Mouse (Mus musculus): ENCODE measurements around the gene Ror1. TPM values are rescaled to one million over a fixed set of nuclear protein-coding genes. Genes with fewer than 3 reads are reported as not detected.

Ror1 gene
- polyA plus RNA-seq, 1 experiment from 2014 or later: 1.6 TPM

GRCm38 (mm10) chr4:100120547-100120946, 25.0 kb downstream of the Ror1 start:
- WGBS: 81% methylated on average over 5 of the region's 5 CpGs
- H3K27ac ChIP-seq (replicated peaks): no peak overlapping the region
- H3K4me3 ChIP-seq: no peak overlapping the region
- H3K4me1 ChIP-seq (replicated peaks): no peaks in the 10 kb centered on the region
- no peak for ATAC-seq (ENCODE audit: low FRiP score, low read depth)
- H3K36me3 ChIP-seq: no peaks in the 10 kb centered on the region
- H3K9me3 ChIP-seq: no peaks in the 10 kb centered on the region
- H3K4me2 ChIP-seq: no peak overlapping the region
- H3K9ac ChIP-seq: no peak overlapping the region
- no peaks in the 10 kb centered on the region for H3K27me3 ChIP-seq

GRCm38 (mm10) chr4:100122436-100122835, 26.8 kb downstream of the Ror1 start:
- Histone ChIP-seq H3K9ac (no peak overlapping the region), H3K4me3 (no peak overlapping the region), H3K27me3 (no peaks in the 10 kb centered on the region), H3K9me3 (no peaks in the 10 kb centered on the region), H3K4me2 (no peak overlapping the region), H3K4me1 (replicated peaks) (0 out of 2 replicates have a peak, but pooled peaks cover 5% of the 10 kb centered on the region), H3K27ac (replicated peaks) (no peak overlapping the region), H3K36me3 (no peaks in the 10 kb centered on the region)
- 89% methylated on average over 3 of the region's 3 CpGs for WGBS
- ATAC-seq (ENCODE audit: low FRiP score, low read depth): no peak

- Histone ChIP-seq H3K4me3 (no peak overlapping the region), H3K9ac (no peak overlapping the region), H3K36me3 (no peaks in the 10 kb centered on the region), H3K27ac (replicated peaks) (no peak overlapping the region), H3K9me3 (no peaks in the 10 kb centered on the region), H3K4me1 (replicated peaks) (peaks cover 5% of the 10 kb centered on the region; the same call in 1 of the 2 replicates), H3K4me2 (no peak overlapping the region), H3K27me3 (no peaks in the 10 kb centered on the region)
- ATAC-seq (ENCODE audit: low FRiP score, low read depth): no peak
- WGBS: 74% methylated on average over 3 of the region's 3 CpGs
These were observed 27.9 kb downstream of the Ror1 start for GRCm38 (mm10) chr4:100123519-100123918.

GRCm38 (mm10) chr4:100124056-100124455, 28.5 kb downstream of the Ror1 start:
- no peak for ATAC-seq (ENCODE audit: low FRiP score, low read depth)
- Histone ChIP-seq H3K27me3 (no peaks in the 10 kb centered on the region), H3K4me1 (replicated peaks) (peaks cover 7% of the 10 kb centered on the region), H3K36me3 (no peaks in the 10 kb centered on the region), H3K4me2 (no peak overlapping the region), H3K9ac (no peak overlapping the region), H3K4me3 (no peak overlapping the region), H3K9me3 (no peaks in the 10 kb centered on the region), H3K27ac (replicated peaks) (no peak overlapping the region)

GRCm38 (mm10) chr4:100124935-100125334, 29.3 kb downstream of the Ror1 start:
- Histone ChIP-seq H3K27ac (replicated peaks) (no peak overlapping the region), H3K4me3 (no peak overlapping the region), H3K9me3 (no peaks in the 10 kb centered on the region), H3K4me1 (replicated peaks) (peaks cover 10% of the 10 kb centered on the region), H3K9ac (no peak overlapping the region), H3K36me3 (no peaks in the 10 kb centered on the region), H3K27me3 (no peaks in the 10 kb centered on the region), H3K4me2 (no peak overlapping the region)
- WGBS: 96% methylated on average over 1 of the region's 1 CpGs
- ATAC-seq (ENCODE audit: low FRiP score, low read depth): no peak

- H3K27me3 ChIP-seq: no peaks in the 10 kb centered on the region
- H3K27ac ChIP-seq (replicated peaks): no peak overlapping the region
- H3K4me1 ChIP-seq (replicated peaks): peaks cover 10% of the 10 kb centered on the region
- no peak overlapping the region for H3K4me2 ChIP-seq
- H3K9ac ChIP-seq: no peak overlapping the region
- no peak overlapping the region for H3K4me3 ChIP-seq
- WGBS: 58% methylated on average over 12 of the region's 12 CpGs
- no peak for ATAC-seq (ENCODE audit: low FRiP score, low read depth)
- no peaks in the 10 kb centered on the region for H3K9me3 ChIP-seq
- H3K36me3 ChIP-seq: no peaks in the 10 kb centered on the region
These were observed 31.1 kb downstream of the Ror1 start for GRCm38 (mm10) chr4:100126531-100127310.

- Histone ChIP-seq H3K27ac (replicated peaks) (no peak overlapping the region), H3K27me3 (no peaks in the 10 kb centered on the region), H3K4me3 (no peak overlapping the region), H3K9me3 (no peaks in the 10 kb centered on the region), H3K4me2 (no peak overlapping the region), H3K36me3 (no peaks in the 10 kb centered on the region), H3K4me1 (replicated peaks) (peaks cover 10% of the 10 kb centered on the region), H3K9ac (no peak overlapping the region)
- ATAC-seq (ENCODE audit: low FRiP score, low read depth): peak; percentile 30; the same call in 1 of the 2 replicates
- 84% methylated on average over 12 of the region's 12 CpGs for WGBS
These were observed 32.7 kb downstream of the Ror1 start for GRCm38 (mm10) chr4:100128026-100128922.

- H3K4me3 ChIP-seq: no peak overlapping the region
- ATAC-seq (ENCODE audit: low FRiP score, low read depth): no peak
- 55% methylated on average over 5 of the region's 5 CpGs for WGBS
- no peaks in the 10 kb centered on the region for H3K27me3 ChIP-seq
- no peaks in the 10 kb centered on the region for H3K36me3 ChIP-seq
- no peaks in the 10 kb centered on the region for H3K9me3 ChIP-seq
- 0 out of 2 replicates have a peak overlapping the region, but pooled peaks have one; percentile 23 for H3K27ac ChIP-seq (replicated peaks)
- no peak overlapping the region for H3K4me2 ChIP-seq
- peaks cover 10% of the 10 kb centered on the region for H3K4me1 ChIP-seq (replicated peaks)
- H3K9ac ChIP-seq: no peak overlapping the region
These were observed 33.6 kb downstream of the Ror1 start for GRCm38 (mm10) chr4:100129201-100129600.

- H3K27ac ChIP-seq (replicated peaks): no peak overlapping the region
- no peak overlapping the region for H3K4me3 ChIP-seq
- 75% methylated on average over 3 of the region's 3 CpGs for WGBS
- no peak for ATAC-seq (ENCODE audit: low FRiP score, low read depth)
- H3K36me3 ChIP-seq: no peaks in the 10 kb centered on the region
- no peak overlapping the region for H3K4me2 ChIP-seq
- H3K4me1 ChIP-seq (replicated peaks): peaks cover 10% of the 10 kb centered on the region
- no peaks in the 10 kb centered on the region for H3K27me3 ChIP-seq
- no peak overlapping the region for H3K9ac ChIP-seq
- no peaks in the 10 kb centered on the region for H3K9me3 ChIP-seq
These were observed 35.3 kb downstream of the Ror1 start for GRCm38 (mm10) chr4:100130771-100131475.

- no peak overlapping the region for H3K4me2 ChIP-seq
- no peak for ATAC-seq (ENCODE audit: low FRiP score, low read depth)
- H3K9ac ChIP-seq: no peak overlapping the region
- H3K27me3 ChIP-seq: no peaks in the 10 kb centered on the region
- WGBS: 100% methylated on average over 2 of the region's 2 CpGs
- H3K27ac ChIP-seq (replicated peaks): no peak overlapping the region
- H3K36me3 ChIP-seq: no peaks in the 10 kb centered on the region
- H3K4me3 ChIP-seq: no peak overlapping the region
- H3K9me3 ChIP-seq: no peaks in the 10 kb centered on the region
- peaks cover 10% of the 10 kb centered on the region for H3K4me1 ChIP-seq (replicated peaks)
These were observed 35.9 kb downstream of the Ror1 start for GRCm38 (mm10) chr4:100131488-100131887.

GRCm38 (mm10) chr4:100132261-100132660, 36.7 kb downstream of the Ror1 start:
- 80% methylated on average over 3 of the region's 3 CpGs for WGBS
- no peak overlapping the region for H3K4me3 ChIP-seq
- no peak overlapping the region for H3K4me2 ChIP-seq
- H3K9ac ChIP-seq: no peak overlapping the region
- no peaks in the 10 kb centered on the region for H3K36me3 ChIP-seq
- H3K27ac ChIP-seq (replicated peaks): no peak overlapping the region
- no peak for ATAC-seq (ENCODE audit: low FRiP score, low read depth)
- no peaks in the 10 kb centered on the region for H3K9me3 ChIP-seq
- H3K27me3 ChIP-seq: no peaks in the 10 kb centered on the region
- H3K4me1 ChIP-seq (replicated peaks): peaks cover 5% of the 10 kb centered on the region

- H3K9ac ChIP-seq: no peak overlapping the region
- no peaks in the 10 kb centered on the region for H3K36me3 ChIP-seq
- ATAC-seq (ENCODE audit: low FRiP score, low read depth): no peak
- H3K27me3 ChIP-seq: no peaks in the 10 kb centered on the region
- H3K4me2 ChIP-seq: no peak overlapping the region
- WGBS: 96% methylated on average over 4 of the region's 4 CpGs
- no peak overlapping the region for H3K27ac ChIP-seq (replicated peaks)
- H3K9me3 ChIP-seq: no peaks in the 10 kb centered on the region
- no peaks in the 10 kb centered on the region for H3K4me1 ChIP-seq (replicated peaks)
- H3K4me3 ChIP-seq: no peak overlapping the region
These were observed 40.5 kb downstream of the Ror1 start for GRCm38 (mm10) chr4:100136046-100136445.

All from hindbrain, embryonic 15.5 days (tissue).